8 mouse cellular contexts compared by ENCODE assay signal in genomic region chr11:35834022-35834760, GRCm38 (mm10). TPM values are rescaled to one million over a fixed set of nuclear protein-coding genes. Genes with fewer than 3 reads are reported as not detected.
DNase-seq lines count a peak whose midpoint lies in the region; ATAC-seq and TF ChIP-seq lines count a peak whose summit lies in the region.

Rars (minus strand) TSS chr11:35834506.

- H3K27me3 ChIP-seq in kidney, embryonic 14.5 days (ENCODE audit: control insufficient read depth, insufficient read depth, low read length): no peaks in the 10 kb centered on the region
- H3K27me3 ChIP-seq in limb, embryonic 15.5 days: no peaks in the 10 kb centered on the region

- peaks cover 22% of the 10 kb centered on the region for H3K4me1 ChIP-seq in bone marrow macrophage, adult 2 months (ENCODE audit: control insufficient read depth, insufficient read depth, low read length)
- peaks cover 4% of the 10 kb centered on the region for H3K4me1 ChIP-seq in embryonic fibroblast, embryonic 13.5 days (ENCODE audit: control insufficient read depth, insufficient read depth, low read length)
- H3K4me1 ChIP-seq in kidney, embryonic 14.5 days (ENCODE audit: control insufficient read depth, insufficient read depth, low read length): peaks cover 4% of the 10 kb centered on the region; the same call in 1 of the 2 replicates
- peaks cover 14% of the 10 kb centered on the region for H3K4me1 ChIP-seq in limb, embryonic 15.5 days

- peak; percentile 42 for TF ChIP-seq CTCF in bone marrow macrophage, adult 2 months (IDR thresholded peaks at IDR 0.05; ENCODE audit: low read depth, low read length)
- TF ChIP-seq CTCF in embryonic fibroblast, embryonic 13.5 days (IDR thresholded peaks at IDR 0.05; ENCODE audit: borderline replicate concordance, insufficient read depth, low read length): peak; percentile 62

- H3K4me2 ChIP-seq in kidney, embryonic 14.5 days (replicated peaks; ENCODE audit: low read depth, low read length): peak within 1 kb of the TSS; percentile 50
- peak within 1 kb of the TSS; percentile 46 for H3K4me2 ChIP-seq in limb, embryonic 15.5 days

- H3K4me3 ChIP-seq in bone marrow macrophage, adult 2 months (ENCODE audit: insufficient read depth, low read length): peak within 1 kb of the TSS; percentile 95
- H3K4me3 ChIP-seq in embryonic fibroblast, embryonic 13.5 days (ENCODE audit: insufficient read depth, low read length): peak within 1 kb of the TSS; percentile 98
- peak within 1 kb of the TSS; percentile 95 for H3K4me3 ChIP-seq in kidney, embryonic 14.5 days (ENCODE audit: low read length)
- H3K4me3 ChIP-seq in limb, embryonic 15.5 days: peak within 1 kb of the TSS; percentile 98

- ATAC-seq in kidney, embryonic 14.5 days (ENCODE audit: low FRiP score, low TSS enrichment): peak; percentile 87
- ATAC-seq in limb, embryonic 15.5 days (ENCODE audit: insufficient number of reproducible peaks, low FRiP score, low TSS enrichment, low read depth): peak; percentile 74

- H3K27ac ChIP-seq in bone marrow macrophage, adult 2 months (ENCODE audit: insufficient read depth, low read depth, low read length): peak within 1 kb of the TSS; percentile 47
- no peak within 1 kb of the TSS; the same call in 1 of the 2 replicates for H3K27ac ChIP-seq in embryonic fibroblast, embryonic 13.5 days (ENCODE audit: insufficient read depth, low read length)
- no peak within 1 kb of the TSS for H3K27ac ChIP-seq in kidney, embryonic 14.5 days (ENCODE audit: low read depth, low read length)
- H3K27ac ChIP-seq in limb, embryonic 15.5 days: peak within 1 kb of the TSS; percentile 71

- no peaks in the 10 kb centered on the region for H3K9me3 ChIP-seq in kidney, embryonic 14.5 days (ENCODE audit: control insufficient read depth, low read length)
- no peaks in the 10 kb centered on the region for H3K9me3 ChIP-seq in limb, embryonic 15.5 days

- 1% methylated on average over 46 of the region's 46 CpGs for WGBS in kidney, embryonic 14.5 days
- 1% methylated on average over 43 of the region's 46 CpGs for WGBS in limb, embryonic 15.5 days

- no peak for TF ChIP-seq POLR2A in bone marrow macrophage, adult 2 months (IDR thresholded peaks at IDR 0.05; ENCODE audit: borderline replicate concordance, low read depth, low read length)
- TF ChIP-seq POLR2A in embryonic fibroblast, embryonic 13.5 days (IDR thresholded peaks at IDR 0.05; ENCODE audit: low read depth, low read length): peak; percentile 83

- H3K36me3 ChIP-seq in kidney, embryonic 14.5 days (ENCODE audit: control insufficient read depth, insufficient read depth, low read length): peaks cover 28% of the 10 kb centered on the region
- peaks cover 26% of the 10 kb centered on the region for H3K36me3 ChIP-seq in limb, embryonic 15.5 days

- peak within 1 kb of the TSS; percentile 80 for H3K9ac ChIP-seq in kidney, embryonic 14.5 days (ENCODE audit: low read depth, low read length)
- peak within 1 kb of the TSS; percentile 90 for H3K9ac ChIP-seq in limb, embryonic 15.5 days

- peak; percentile 94 for DNase-seq in A20 (ENCODE audit: low read depth, low spot score)
- peak; percentile 92 to 94 for DNase-seq in heart, adult 9 months (ENCODE audit: low spot score in 2 of 2)
- DNase-seq in monocyte, adult 2 months (ENCODE audit: low read depth in 1 of 2, low spot score in 2 of 2): peak; percentile 85 to 94
- DNase-seq in spleen, postnatal 36 days (ENCODE audit: low spot score in 2 of 2): peak; percentile 92

RNA-seq across cellular contexts. Expression of gene Rars, which starts in this region (rescaled TPM):
- 37.2 and 41.5 TPM in 2 replicates for polyA plus RNA-seq in bone marrow macrophage, adult 2 months (2012; ENCODE audit: insufficient read depth, insufficient read length, missing spikeins)
- polyA plus RNA-seq in embryonic fibroblast, embryonic 13.5 days (2011; ENCODE audit: insufficient read length, low read depth, missing spikeins): 159 and 181 TPM in 2 replicates
- polyA plus RNA-seq in kidney, embryonic 14.5 days (2014; fragmentation: Nextera tagmentation; extraction: Ambion mirVana): 108 TPM in 2 replicates
- polyA plus RNA-seq in limb, embryonic 15.5 days (2015; fragmentation: Nextera tagmentation; extraction: Ambion mirVana): 84.2 and 84.8 TPM in 2 replicates

Comparison
In these comparisons a context has a peak if more than half of its experiments do, and no peak if none do; other contexts are left out.
1. H3K27ac ChIP-seq: peak in bone marrow macrophage, adult 2 months (single experiment) and limb, embryonic 15.5 days (single experiment); none in embryonic fibroblast, embryonic 13.5 days (single experiment) and kidney, embryonic 14.5 days (single experiment).
2. Peak in every context shown above with its lines, with median percentiles within 50 percentile points of each other: DNase-seq and H3K4me3 ChIP-seq.